Mouse (Mus musculus): ENCODE measurements at regions not wholly inside any gene's neighbourhood (a gene's known extent, or its start where the extent isn't known, plus 50 kb on each side); places are given as distances from the start of the nearest gene placed in this dataset.
A peak's percentile ranks its signal among the peaks of the same experiment; 100 is the strongest.

DNA sequence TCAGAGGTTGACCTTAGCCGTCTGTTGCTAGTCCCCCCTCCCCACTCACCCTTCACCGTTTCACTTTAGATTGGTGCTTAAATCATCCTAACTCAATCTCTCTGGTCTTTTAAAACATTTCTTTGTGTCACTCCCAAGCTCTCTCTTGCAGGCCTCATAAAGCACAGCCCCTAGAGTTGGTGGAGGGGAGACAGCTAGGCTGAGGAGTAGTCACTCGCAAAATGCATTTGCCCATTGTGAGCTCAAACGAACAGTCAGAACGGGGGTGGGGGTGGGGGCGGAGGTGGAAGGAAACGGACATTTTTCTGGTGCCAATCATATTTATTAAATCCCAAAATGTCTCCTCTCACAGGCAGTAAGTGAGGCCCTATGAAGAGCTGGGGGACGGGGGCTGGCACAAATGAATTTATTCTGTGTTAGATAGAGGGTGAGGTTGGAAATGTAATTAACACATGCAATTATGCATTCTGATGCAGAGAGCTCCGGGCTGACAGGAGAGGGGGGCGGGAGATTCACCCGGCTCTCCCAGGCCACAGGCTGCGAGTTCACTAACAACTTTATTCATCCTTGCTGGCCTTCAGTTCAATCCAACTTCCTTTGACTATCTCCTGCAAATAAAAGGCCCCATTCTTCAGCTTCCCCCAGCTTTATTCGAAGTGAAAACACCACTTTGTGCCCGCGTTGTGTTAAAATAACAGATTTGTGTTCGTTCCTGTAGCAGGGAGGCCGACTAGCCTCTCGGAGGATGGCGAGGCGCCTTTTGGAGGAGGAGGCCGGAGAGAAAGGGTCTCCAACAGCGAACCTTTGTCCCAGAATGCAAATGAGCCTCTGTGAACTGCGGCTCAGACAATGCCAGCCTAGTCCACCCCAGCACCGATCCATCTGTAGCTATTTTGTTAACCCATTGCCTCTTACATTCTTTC lies 223.7 kb upstream of the Irx5 start:
- intact Hi-C loops (cut with DNase I): no loop called here
- DNase-seq: peak; percentile 59

GRCm38 (mm10) chr8:92132949-92133348 lies 224.5 kb upstream of the Irx5 start:
- intact Hi-C loops (cut with DNase I): no loop called here
- DNase-seq: no peak

DNA sequence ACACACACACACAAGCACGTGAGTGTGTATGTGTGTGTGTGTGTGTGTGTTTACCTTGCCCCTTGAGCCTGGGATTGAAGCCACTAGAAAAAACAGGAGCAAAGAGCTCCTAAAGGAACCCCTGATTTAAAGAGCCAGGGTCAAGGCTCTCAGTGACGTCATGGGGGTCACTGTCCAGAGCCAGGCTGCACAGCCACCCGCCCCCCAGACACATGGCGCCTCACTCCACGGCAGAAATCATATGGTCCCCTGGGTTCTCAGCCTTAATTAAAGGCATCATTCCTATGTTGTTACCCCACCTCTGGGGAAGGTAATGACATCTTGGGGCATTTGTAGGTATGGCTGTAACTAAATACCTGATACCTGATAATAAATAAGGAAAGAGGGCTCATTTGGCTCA lies 224.9 kb upstream of the Irx5 start:
- no peak for DNase-seq
- intact Hi-C loops (cut with DNase I): no loop called here

- DNase-seq: no peak
- intact Hi-C loops (cut with DNase I): no loop called here
Measured at GRCm38 (mm10) chr8:92130025-92130557, 227.3 kb upstream of the Irx5 start.

DNA sequence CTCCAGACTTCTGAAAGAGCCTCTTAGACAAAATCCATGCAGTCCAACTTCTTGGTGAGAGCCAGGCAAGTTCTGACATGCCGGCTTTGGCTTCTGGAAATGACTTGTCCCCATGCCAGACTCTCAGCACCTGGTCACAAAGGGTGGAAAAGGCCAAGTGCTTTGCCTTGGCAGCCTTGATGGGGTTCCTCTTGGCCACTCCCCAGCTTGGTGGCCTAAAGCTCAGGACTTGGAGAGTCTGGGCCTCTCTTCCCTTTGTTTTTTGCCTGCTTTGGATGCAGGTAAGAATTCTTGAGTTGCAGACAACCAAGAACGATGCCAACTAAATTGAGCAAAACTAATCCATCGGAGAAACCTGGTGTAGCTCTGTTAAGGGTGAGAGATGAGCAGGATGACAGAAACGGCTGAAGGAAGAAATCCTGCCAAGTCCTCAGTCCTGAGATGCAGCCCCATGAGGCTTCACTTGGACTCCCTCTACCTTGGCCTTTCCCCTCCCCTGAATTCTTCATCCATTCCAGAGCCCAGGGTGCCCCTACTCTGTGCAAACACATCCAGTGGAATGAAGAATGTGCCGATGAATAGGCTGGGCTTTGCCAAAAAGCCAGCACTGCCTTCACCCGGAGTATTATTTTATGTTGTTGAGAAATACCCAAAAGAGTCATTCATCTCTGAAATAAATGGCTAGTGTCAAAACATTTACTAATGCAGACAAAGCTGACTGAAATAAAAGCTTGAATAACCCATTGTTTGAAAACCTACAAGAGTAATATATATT lies 228.0 kb upstream of the Irx5 start:
- intact Hi-C loops (cut with DNase I): no loop called here
- peak; percentile 66 for DNase-seq

GRCm38 (mm10) chr8:92125631-92126030 lies 231.8 kb upstream of the Irx5 start:
- intact Hi-C loops (cut with DNase I): no loop called here
- DNase-seq: no peak

GRCm38 (mm10) chr8:92121296-92121695 lies 236.1 kb upstream of the Irx5 start:
- intact Hi-C loops (cut with DNase I): no loop called here
- DNase-seq: no peak

DNA sequence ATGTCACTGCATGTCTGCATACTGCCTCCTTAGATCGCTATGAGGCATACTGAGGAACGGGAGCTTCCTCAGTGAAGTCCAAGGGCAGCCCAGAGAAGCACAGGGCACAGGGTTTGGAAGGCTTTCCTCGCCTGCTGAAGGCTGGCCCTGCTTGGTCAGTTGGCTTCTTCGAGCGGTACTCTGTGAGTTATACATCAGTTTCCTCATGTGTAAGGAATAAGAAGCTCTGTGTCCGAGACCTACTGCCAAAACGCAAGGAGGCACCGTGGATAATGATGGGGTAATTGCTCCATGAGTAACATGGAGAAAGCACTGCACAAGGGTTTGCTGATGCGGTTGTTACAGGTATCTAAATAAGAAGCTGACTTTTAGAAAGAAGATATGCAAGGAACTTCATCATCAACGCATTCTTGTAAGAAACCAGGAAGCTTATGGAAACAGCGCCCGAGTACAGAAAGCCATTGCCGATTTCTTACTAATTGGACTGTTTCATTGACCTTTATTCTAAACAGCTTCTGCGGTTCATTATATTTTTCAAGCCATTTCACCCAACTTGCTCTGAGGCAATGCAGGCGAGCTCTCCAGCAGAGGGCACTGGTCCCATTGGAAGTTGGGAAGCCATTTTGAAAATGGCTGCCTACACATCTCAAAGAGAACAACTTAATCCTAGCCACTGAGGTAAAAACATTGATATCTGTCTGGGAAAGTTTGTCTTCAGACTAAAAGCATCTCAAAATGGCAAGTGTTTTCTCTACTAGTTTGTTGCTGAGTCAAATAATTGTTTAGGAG lies 241.8 kb upstream of the Irx5 start:
- DNase-seq: peak; percentile 23
- intact Hi-C loops (cut with DNase I): no loop called here

- intact Hi-C loops (cut with DNase I): no loop called here
- DNase-seq: no peak
Measured at GRCm38 (mm10) chr8:92114311-92115275, 242.8 kb upstream of the Irx5 start.

DNA sequence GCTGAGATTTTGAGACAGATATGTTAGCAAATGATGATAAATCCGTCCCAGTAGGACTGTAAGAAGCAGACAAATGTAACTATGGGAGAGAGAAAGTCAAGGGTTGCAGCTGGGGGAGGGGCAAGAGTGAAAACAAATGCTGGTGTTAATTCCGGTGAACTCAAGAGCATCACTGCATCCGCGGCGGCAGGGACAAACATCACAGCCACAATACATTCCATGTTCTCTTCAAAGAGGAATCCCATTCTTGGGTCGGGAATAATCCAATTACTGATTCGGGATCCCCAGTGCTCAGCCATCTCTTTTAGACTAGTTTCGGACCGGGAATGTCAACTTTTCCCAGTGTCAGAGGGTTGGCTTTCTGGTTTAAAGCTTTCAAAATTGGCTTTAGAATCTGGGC lies 243.5 kb upstream of the Irx5 start:
- intact Hi-C loops (cut with DNase I): no loop called here
- no peak for DNase-seq

GRCm38 (mm10) chr8:92113386-92113785 lies 244.0 kb upstream of the Irx5 start:
- intact Hi-C loops (cut with DNase I): no loop called here
- no peak for DNase-seq

DNA sequence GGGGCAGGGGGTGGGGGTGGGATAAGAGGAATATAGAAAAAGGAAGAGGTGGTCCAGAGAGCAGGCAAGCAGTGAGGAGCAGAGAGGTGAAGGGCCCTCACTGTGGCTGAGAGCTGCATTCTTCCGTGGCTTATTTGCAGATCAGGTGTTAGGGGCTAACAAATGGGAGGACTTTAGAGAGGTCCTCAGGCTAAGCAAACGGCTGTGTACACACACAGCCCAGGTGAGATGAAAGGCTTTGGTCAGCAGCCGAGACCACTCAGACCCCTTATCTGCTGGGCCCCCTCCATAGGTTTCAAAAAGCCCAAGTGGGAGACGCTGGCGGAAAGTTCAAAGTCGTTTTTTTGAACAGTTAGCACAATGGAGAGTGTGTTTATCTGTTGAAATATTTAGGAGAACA lies 252.9 kb upstream of the Irx5 start:
- intact Hi-C loops (cut with DNase I): no loop called here

DNA sequence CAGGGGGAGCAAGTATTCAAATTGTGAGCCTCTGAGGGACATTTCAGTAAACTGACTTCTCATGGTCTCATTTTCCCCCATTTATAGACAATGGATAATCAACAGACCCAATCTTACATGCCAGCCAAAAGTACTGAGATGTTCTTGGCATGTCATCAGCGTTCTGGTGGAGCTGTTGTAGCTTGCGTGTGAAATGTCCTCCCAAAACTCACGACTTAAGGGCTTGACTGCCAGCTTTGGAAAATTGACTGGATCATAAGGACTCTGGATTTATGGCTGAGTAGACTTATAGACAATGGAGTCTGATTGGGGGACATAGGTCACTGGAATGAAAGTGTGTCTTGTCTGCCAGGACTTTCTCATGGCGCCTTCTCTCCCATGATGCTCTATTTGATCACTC lies 254.9 kb upstream of the Irx5 start:
- DNase-seq: no peak
- intact Hi-C loops (cut with DNase I): no loop called here

More for the DNA sequence above, 252.9 kb upstream of the Irx5 start:
- no peak for DNase-seq

GRCm38 (mm10) chr8:92095276-92095675 lies 262.1 kb upstream of the Irx5 start:
- intact Hi-C loops (cut with DNase I): no loop called here
- DNase-seq: no peak

DNA sequence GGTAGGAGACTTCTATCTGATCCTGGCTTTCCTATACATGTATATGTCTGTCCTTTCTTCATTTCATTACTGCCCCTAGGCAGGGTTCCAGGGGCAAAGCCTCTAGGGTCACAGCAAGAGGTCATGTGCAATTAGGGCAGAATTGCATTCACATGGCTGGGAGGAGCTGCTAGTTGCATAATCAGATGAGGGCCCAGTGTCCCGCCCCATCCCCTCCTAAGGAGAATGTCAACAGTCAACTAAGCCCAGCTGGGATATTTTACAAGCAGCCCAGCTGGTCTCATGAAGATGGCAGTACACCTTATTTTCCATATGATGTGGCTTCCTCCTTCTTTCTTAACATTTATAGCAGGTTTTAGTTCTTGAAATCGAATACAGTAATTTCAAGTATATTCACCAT lies 273.3 kb upstream of the Irx5 start:
- no peak for DNase-seq
- intact Hi-C loops (cut with DNase I): no loop called here

GRCm38 (mm10) chr8:92081900-92082299 lies 275.5 kb upstream of the Irx5 start:
- intact Hi-C loops (cut with DNase I): no loop called here
- no peak for DNase-seq

- peak; percentile 70 for DNase-seq
- intact Hi-C loops (cut with DNase I): no loop called here
Measured at GRCm38 (mm10) chr8:92080852-92081251, 276.6 kb upstream of the Irx5 start.

DNA sequence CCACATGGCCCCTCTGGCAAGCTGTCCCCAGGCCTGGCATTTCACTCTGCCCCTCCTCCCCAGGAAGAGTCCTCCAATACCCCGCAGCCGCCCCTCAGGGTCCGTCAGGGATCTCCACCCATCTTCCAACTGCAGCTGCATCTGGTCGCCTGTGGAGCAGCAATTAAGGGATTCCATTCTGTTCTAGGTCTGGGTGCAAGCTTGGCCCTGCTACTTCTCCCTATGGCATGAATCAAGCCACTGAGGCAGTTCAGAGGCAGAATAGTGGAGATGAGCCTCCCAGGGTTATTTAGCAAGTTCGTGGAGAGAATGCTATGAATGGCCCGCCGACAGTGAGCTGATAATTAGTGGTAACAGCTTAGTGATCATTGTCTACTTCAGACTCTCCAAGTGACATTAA lies 275.7 kb upstream of the Irx3 start:
- peak; percentile 10 for DNase-seq
- intact Hi-C loops (cut with DNase I): no loop called here

- intact Hi-C loops (cut with DNase I): no loop called here
- no peak for DNase-seq
Measured at GRCm38 (mm10) chr8:92072254-92072615, 270.4 kb upstream of the Irx3 start.

All from left cerebral cortex, postnatal 4 days (tissue).